Mouse (Mus musculus) testis, postnatal 14 days (tissue): ENCODE measurements around the gene Rab32.
"Not testable (repeated sequence)": the region's sequence is repeated elsewhere in the genome, so short reads cannot be mapped to it uniquely, and the experiment has no call there.

Source experiments
- DNase-seq: peaks from one replicate; pipeline ENCODE4 v3.0.0; 2021; ENCODE audit warnings: low spot score

Gene Rab32

DNA sequence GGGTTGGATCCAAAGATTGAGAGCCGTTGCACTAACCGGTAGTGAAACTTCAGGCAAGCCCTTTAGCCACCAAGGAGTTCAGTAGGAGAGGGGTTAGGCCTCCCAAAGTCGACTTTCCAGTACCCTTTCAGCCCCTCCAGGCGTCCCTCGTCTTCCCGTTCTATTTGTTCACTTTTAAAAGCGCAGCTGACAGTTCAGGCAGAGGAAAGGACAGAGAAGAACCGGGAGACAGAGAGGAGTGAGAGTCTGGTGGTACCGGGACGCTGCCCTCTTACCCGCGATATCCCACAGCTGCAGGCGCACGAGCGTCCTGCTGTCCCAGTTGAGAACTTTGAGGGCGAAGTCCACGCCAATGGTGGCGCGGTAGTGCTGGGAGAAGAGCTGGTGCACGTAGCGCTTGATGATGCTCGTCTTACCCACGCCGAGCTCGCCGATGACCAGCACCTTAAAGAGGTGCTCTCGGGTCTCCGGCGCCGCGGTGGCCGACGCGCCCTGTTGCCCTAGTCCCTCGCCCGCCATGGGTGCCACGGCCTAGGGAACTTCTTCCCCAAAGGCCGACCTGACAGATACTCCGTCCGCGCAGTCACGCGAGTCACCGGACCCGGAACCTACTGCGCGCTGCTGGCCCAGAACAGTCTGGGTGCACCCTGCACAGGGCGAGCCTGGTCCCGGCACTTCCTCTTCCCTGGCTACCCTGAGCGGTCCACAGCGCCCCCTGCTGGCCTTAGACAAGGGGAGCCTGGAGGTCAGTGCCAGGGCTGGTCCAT lies at the start of gene Rab32:
Gene Rab32 (minus strand): TSS at position 696 of the 767 bp plus-strand sequence.
- DNase-seq: peak; percentile 87

DNA sequence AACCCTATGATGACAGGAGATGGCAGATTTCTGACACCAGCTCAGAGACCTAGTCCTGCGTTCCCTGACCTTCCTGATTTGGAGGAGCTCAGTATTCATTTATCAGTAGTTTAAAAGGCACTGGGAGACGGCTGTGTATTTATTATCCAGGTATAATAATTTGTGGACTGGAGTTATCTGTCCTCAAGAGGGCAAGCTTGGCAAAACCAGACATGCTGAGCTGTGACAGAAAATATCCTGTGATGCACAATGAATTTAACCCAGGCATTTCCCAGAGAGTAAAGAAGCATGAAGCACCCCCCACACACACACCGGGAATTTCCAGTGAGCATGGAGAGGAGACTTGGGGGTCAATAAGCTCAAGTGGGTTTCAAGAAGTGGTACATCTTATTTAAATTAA lies 42.7 kb upstream of the Rab32 start:
- no peak for DNase-seq

DNA sequence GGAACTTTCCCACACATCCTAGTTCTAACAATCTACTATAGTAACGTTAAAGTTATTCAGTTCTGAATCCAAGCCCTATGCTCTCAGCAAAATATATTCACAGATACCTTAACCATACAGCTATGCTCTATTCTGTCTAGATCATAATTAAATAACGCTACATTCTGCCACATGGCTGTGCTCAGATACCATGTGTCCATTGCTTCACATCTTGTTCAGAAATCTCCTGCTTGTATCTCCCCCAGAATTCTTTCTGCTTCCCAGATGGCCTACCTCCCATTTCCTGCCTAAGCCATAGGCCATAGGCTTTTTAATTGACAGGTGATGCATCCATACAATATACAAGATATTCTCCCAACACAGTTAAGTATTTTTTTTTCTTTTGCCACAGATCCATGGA lies 39.4 kb upstream of the Rab32 start:
- not testable (repeated sequence) for DNase-seq

DNA sequence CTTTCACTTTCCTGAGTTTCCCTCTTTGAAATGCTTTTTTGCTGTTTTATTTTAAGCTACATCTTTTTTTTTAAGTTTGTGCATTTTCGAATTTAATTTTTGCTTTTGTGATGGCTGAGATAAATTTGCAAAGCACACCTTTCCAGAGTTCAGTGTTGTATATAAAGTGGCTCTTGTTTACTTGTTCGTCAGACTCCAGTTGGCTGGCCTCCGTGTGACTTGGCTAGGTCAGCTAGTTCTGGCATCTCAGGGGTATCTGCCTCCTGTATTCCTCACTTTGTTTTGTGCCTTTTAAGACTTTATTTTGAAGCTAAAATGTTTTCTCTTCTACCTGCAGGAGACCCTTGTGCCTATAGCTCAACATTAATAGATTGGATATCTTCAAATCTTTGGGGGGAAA lies 22.7 kb upstream of the Rab32 start:
- DNase-seq: no peak

DNA sequence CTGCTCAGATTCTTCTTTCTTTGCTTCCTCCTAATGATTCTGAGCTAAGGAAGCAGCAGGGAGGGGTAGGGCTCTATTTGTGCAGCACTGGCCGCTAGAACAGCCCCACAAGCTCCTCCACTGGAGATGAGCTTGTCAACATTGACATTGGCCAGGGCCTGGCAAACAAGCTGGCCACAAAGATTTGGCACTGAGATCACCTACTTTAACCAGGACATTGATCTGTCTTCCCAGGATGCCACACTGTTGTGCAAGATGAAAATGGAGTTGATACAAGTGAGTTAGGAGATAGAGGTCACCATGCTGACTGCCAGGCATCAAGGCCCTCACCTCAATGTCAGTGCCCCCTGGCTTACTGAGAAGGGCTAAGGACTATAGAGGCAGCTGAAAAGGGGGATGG lies 21.8 kb upstream of the Rab32 start:
- DNase-seq: no peak

DNA sequence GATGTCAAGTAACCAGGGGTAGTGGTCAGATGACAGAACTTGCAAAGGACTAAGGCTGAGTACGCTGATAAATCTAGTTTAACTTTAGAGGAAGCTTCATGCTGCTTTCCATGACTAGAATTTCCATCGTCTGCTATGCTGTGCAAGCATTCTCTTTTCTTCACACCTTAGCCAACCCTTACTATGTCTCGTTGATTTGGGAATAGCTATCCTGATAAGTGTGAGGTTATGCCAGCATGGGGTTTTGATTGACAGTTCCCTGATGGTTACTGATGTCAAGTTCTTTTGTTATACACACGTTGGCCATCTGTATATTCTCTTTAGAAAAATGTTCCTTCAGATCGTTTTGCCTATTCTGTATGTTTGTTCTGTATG lies 259 bp upstream of the Rab32 start:
- DNase-seq: no peak

DNA sequence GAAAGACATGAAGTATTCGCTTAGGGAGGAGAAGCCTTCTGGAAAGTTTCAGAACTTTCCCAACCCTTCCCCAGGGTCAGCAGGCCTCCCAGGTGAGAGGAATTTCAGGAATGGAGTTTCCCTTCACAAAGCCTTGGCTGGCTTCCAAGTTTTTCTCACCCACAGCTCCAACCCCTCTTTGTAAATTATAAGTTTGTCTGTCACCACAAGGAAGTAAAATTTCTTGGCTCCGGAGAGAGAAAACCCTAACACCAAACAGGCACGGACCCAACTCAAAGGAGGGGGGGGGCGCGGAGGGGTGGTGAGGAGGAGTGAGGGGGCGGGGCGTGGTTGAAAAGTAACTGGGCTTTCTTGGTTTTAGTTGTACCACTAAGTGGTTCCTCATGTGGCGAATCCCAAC lies 980 bp downstream of the Rab32 start:
- peak; percentile 7 for DNase-seq

DNA sequence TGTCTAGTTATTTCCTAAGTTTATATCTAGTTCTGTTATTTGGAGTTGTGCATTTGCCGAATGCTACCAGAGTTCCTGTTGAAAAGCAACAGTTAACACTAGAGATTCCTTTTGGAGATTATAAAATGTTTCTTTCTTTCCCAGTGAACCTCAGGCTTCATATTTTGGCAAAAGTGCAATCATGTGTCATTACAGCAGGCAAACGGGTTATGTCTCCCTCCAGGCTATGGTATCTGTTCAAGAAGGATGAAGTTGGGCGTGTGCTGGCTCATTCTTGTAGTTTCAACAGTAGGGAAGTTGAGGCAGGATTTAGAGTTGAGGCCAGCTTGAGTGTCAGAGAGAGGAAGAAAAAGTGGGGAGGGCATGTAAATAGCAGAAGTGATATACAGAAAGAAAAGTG lies 2.4 kb downstream of the Rab32 start:
- DNase-seq: no peak

DNA sequence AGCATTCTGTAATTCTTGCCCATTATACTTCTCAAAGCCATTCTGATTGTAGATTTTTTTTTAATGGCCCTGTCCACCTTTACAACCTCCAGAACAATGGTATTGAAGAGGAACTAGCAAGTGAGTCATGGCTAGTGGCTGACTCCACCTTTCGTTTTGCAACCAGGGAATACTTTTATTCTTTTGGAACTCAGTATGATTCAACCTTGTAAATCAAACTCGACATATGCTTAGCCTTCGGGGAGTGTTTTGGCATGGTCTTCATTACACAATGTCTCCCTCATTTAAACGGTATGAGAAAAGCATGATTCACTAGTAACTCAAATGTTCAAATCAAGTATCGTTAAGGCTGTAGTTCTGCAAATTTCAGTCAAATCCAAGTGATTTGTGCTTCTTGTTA lies 2.8 kb downstream of the Rab32 start:
- no peak for DNase-seq

DNA sequence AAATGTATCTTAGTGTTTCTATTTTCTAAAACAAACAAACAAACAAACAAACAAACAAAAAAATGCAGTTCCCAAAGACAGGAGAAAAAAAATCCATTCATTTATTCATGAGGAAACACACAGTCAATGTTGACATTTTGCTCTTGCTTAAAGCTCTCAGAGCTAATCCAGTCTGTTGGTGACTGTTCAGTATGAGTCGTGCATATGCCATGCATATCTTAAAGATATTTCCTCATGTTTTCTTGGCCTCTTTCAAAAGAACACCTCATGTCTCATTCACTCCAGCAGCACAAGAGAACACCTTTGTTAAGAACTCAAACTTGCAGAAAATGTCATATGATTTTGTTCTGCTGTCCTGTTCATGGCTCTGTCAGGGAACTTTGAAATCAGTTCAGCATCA lies 7.9 kb downstream of the Rab32 start:
- DNase-seq: no peak

DNA sequence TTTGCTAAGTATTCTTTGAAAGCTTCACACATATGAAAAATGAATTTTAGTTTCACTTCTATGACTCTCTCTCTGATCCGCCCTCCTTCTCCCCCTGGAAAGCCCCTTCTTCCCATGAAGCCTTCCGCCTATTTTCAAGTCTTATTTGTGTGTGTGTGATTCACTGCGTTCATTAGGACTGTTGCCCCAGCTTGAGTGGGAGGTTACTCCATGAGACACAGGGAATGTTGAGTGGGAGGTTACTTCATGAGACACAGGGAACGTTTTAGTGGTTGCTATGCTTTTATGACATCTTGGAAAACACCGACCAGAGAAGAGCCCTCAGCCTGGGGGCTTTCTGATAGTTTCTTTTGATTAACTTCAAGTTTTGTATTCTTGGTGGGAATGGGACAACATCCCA lies 11.4 kb downstream of the Rab32 start:
- no peak for DNase-seq

DNA sequence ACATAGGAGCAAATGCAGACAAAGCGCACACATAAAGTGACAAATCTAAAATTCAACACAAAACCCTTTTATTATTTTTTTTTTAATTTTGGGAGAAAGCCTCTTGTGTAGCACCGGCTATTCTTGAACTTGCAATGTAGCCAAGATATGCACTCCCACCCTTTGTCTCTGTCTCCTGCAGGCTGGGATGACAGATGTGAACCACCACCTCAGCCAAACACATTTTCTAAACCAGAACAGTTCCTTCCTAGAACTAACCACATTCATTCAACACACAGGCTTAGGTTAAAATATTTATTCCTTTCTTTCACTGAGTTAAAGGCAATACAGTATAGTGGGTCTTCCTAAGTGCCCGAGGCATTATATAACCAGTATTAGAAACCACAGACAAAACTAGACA lies 13.1 kb downstream of the Rab32 start:
- no peak for DNase-seq
